Mouse (Mus musculus) G1E (cell line): ENCODE measurements around the gene Fam189a1.

Experiments used
- CTCF ChIP-seq: IDR thresholded peaks from 2 replicates; pipeline ENCODE4 v1.5.1; 2012; ENCODE audit warnings: low read depth, low read length, inconsistent platforms, mixed read lengths
- GATA1 ChIP-seq: IDR thresholded peaks from 2 replicates; pipeline ENCODE4 v1.6.1; 2012; ENCODE audit warnings: borderline replicate concordance, low read length, inconsistent platforms, mixed read lengths
- TAL1 ChIP-seq: conservative IDR thresholded peaks from 2 replicates; pipeline ENCODE4 v1.6.1; 2012; ENCODE audit warnings: low read depth, low read length, inconsistent platforms, mixed read lengths

- TF ChIP-seq CTCF (no peak), GATA1 (no peak), TAL1 (no peak)
Measured at GRCm38 (mm10) chr7:65074194-65074593, 82.2 kb downstream of the Fam189a1 start.
